Mouse (Mus musculus) CD4-positive, CD25-positive, alpha-beta regulatory T cell, adult 2 months (primary cell): ENCODE measurements around the gene Tdgf1.

Experiments used
- DNase-seq: peaks from one replicate; pipeline ENCODE4 v3.0.0-alpha.2; 2012; ENCODE audit warnings: low read depth, low spot score

Gene Tdgf1

GRCm38 (mm10) chr9:110914631-110915236 lies 31.2 kb downstream of the Tdgf1 start:
- no peak for DNase-seq

GRCm38 (mm10) chr9:110909371-110909967 lies 36.5 kb downstream of the Tdgf1 start:
- DNase-seq = peak; percentile 55

- DNase-seq = no peak
Measured at GRCm38 (mm10) chr9:110908631-110909016, 37.3 kb downstream of the Tdgf1 start.

GRCm38 (mm10) chr9:110907838-110908630 lies 37.9 kb downstream of the Tdgf1 start:
- no peak for DNase-seq

- peak; percentile 86 for DNase-seq
Measured at GRCm38 (mm10) chr9:110907201-110907837, 38.6 kb downstream of the Tdgf1 start.

GRCm38 (mm10) chr9:110902271-110902670 lies 43.7 kb downstream of the Tdgf1 start:
- DNase-seq = no peak

- no peak for DNase-seq
Measured at GRCm38 (mm10) chr9:110901204-110901603, 44.8 kb downstream of the Tdgf1 start.

- no peak for DNase-seq
Measured at GRCm38 (mm10) chr9:110899451-110900008, 46.4 kb downstream of the Tdgf1 start.

GRCm38 (mm10) chr9:110896595-110896994 lies 49.4 kb downstream of the Tdgf1 start:
- peak; percentile 75 for DNase-seq

GRCm38 (mm10) chr9:110895994-110896393 lies 50.0 kb downstream of the Tdgf1 start:
- no peak for DNase-seq

- DNase-seq = peak; percentile 50
Measured at GRCm38 (mm10) chr9:110895507-110895906, 50.5 kb downstream of the Tdgf1 start.

GRCm38 (mm10) chr9:110893429-110893828 lies 52.5 kb downstream of the Tdgf1 start:
- DNase-seq = no peak

GRCm38 (mm10) chr9:110892552-110892951 lies 53.4 kb downstream of the Tdgf1 start:
- no peak for DNase-seq

GRCm38 (mm10) chr9:110891077-110891828 lies 54.7 kb downstream of the Tdgf1 start:
- DNase-seq = peak; percentile 26

GRCm38 (mm10) chr9:110890026-110890783 lies 55.8 kb downstream of the Tdgf1 start:
- peak; percentile 39 for DNase-seq
